Mouse (Mus musculus) monocyte, adult 2 months (primary cell): Measurements from ENCODE around the gene Gm3448.
"Not testable (repeated sequence)": the region's sequence is repeated elsewhere in the genome, so short reads cannot be mapped to it uniquely, and the experiment has no call there.

ENCODE experiments used
- DNase-seq, 2 experiments: peaks; one replicate each; pipeline ENCODE4 v3.0.0; 2022; ENCODE audit warnings: low spot score in 2 of 2, low read depth in 1 of 2

Gm3448 gene

DNA sequence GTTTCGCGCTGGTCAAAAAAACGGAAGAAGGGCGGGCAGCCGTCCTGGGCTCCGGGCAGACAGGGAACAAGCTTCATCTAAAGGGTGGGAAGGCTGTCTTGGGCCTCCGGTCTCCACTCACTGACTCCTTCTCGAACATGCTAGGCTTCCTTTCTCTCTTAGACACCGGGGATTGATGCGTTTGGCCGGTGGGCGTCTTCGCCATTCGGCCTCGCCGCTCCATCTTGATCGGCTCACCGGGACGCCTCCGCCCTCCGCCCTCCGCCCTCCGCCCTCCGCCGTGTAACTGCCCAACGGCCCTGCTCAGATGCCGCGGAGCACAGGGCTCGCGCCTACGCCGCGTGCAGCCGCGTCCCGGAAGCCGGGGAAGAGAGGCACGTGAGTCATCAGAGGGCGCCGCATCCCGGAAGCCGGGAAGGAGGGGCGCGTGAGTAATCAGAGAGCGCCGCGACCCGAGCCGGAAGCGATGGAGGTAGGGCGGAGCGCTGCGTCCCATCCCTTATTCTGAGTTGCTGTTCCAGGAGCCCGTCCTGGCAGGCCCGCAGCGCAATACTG lies at the start of gene Gm3448, which contains the start of the genes Ermard and Tcte3:
Gene Gm3448, minus strand, starts transcription at position 363 of the 555 bp plus-strand sequence.
Gene Ermard, plus strand, starts transcription at position 34 of the 555 bp plus-strand sequence.
Gene Tcte3, minus strand, starts transcription at position 314 of the 555 bp plus-strand sequence.
- DNase-seq = not testable (repeated sequence)

DNA sequence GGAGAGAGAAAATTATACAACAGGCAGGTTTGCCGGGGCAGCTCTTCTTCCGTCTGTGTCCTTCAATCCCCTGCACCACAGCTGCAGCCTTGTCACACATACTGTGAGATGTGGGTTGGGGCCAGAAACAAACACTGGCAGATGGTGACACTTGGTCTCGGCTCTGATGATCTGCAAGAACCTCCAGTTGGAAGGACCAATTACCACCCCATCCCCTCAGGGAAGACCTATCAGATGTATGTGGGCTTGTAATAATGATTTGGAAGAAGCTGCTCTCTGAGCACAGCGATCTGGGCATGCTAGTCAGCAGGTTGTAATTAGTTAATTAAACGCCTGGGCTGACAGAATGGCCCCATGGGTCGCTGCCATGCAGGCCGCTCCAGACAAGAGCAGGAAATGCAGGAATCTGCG lies 47.3 kb upstream of the Gm3448 start:
- DNase-seq = no peak

DNA sequence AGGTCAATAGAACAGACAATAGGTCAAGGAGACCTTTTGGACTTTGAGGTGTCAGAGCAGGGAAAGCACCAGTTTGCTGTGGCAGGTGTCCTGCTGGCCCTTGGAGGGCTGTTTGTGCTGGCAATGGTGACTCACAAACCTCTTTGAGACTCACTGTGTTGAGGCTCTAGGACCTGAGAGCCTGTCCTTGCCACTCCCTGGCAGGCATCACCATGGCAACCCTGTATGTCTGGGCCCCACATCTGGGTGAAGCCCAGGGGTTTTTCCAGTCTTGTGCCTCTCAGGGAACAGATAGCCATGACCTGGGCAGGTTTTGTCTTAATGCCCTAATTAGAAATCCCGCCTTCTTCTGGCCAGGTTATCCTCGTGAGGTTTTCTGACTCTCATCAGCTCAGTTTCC lies 46.8 kb upstream of the Gm3448 start:
- DNase-seq = no peak

DNA sequence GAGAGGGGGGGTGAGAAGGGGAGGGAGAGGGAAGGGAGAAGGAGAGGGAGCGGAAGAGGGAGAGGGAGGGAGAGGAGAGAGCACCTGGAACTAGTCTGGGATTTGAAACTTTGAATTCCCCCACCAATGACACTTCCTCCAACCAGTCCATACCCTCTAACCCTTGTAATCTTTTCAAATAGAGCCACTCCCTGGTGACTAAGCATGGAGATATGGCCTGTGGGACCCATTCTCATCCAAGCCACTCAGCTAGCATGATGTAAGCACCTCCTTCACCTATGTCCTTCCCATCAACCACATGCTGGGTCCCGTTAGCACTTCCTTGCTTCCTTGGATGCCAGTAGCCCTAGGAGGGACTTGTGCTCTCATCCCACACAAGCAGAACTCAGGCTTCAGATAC lies 43.7 kb upstream of the Gm3448 start:
- DNase-seq = no peak

DNA sequence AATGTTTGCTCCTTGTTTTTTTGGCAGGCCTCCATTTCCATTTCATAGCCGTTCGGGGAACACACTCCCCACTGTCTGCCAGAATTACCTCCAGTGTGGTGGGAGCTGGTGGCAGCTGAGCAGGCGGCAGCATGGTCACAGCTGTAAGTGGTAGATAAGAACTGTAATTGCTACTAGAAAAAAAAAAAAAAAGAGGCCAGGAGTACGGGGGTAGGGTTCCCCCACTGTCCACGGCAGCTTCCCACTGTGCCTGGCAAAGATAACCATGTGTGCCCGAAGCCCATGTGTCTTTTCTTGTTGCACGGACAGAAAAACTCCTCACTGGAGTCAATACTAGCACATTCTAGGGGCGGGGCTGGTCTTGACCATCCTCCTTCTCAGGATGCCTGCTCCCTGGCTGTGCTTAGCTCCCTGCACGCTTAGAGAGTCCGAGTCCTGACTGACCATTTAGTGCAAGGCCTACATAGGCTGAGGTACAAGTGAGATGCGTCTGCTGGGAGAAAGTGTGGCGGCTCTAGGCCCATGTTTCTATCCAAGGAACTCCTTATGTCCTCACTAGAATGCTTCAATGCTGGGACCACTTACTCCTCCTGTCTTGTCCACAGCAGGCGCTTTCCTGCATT lies 43.0 kb upstream of the Gm3448 start:
- no peak for DNase-seq

DNA sequence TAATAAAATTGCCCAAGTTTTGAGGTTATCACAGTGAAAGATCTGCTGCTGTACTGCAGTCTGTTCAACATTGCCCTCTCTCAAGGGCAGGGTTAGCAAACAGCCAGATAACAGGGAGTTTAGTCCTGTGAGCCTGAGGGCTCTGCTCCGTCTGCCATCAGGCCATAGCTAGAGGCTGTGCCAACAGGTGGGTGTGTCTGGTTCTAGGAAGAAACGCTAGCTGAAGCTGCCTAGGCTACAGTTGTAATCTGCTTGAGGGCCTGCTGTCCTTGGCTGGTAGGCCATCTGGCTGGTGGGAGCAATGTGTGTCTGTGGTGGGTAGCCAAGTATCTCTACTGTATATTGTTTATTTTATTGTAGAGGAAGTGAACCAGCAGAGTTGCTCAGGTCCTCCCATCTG lies 36.2 kb upstream of the Gm3448 start:
- DNase-seq = no peak

DNA sequence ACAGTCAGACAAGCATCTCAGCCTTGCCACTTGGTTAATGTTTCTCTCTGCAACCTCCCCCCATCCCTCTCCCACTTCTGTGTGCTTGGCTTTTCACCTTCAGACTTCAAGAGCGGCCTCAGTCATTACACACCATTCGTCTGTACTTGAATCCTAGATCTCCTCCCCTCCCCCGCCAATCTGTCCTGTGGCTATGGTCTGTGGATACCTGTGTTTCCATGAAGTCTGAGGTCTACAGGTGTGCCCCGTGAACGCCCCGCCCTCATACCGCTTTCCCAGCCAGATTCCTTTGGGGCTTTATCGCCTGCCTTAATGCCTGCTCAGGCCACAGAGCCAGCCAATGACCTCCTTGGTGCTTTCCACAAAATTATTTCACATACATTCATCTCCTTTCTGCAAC lies 33.7 kb upstream of the Gm3448 start:
- DNase-seq = no peak

DNA sequence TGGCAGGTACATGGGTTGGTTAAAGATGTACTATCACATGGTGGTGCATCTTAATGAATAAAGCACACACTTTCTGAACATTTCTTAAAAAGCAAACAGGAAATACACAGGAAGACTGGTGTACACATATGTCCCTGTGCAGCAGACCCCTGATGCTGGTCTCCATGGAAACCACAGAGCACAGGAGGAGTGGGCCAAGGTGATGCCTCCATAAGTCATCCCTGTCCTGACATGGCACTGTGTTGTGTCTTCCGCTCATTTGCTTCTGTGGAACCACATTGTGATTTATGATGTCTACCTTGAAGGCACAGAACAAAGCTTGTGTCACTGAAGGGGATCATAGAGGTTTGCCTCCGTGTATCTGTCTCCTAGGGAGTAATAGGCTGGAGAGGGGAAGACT lies 30.9 kb upstream of the Gm3448 start:
- no peak for DNase-seq

DNA sequence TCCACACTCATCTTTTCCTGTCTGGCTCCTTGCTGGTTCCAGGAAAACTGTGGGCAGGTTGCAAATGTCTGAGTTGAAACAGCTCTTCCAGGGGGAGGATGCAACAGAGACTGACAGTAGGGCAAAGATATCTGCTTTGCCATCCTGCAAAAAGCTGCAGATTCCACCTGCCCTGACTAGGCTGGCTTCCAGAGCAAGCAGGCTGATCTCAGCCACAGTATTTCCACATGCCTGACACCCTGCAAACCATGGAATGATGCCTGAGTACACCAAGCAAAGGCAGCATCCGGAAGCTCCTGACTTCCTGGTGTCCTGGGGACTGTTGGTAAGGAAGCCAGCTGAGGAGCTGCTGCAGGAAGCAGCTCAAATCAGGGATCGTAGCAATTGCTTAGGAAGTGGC lies 27.8 kb upstream of the Gm3448 start:
- no peak for DNase-seq

DNA sequence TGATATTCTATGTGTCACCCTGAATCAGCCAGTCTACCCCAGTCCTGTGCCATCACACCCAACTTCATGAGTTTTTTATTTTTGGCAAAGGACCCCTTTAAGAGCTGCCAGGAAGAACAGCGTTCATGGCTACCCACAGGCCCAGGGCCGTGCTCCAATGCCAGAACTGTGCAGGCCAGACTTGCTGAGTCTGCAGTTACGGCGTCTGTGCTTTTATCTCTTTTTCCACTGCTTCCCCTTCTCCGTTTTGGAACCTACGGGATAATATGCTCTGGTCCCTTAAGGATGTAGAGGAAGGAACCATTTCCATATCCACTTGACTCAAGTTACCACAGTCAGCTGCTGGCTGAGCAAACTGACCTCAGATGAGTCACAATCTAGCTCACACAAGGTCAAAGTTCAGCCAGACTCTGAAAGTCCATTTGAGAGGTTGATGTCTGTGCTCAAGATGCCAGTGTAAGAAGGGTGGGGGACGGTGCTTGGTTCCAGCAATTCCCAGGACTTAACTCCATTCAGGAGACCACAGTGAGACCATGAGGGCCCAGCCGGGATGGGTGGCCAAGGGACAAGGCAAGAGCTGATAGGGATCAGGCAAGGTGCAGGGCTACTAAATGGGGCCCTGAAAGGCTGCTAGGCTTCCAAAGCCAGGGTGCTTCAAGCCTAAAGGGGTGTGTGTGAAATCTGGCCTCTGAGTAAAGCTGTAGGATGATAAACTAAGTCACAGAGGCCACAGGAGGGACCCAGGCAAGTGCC lies 26.9 kb upstream of the Gm3448 start:
- no peak for DNase-seq

DNA sequence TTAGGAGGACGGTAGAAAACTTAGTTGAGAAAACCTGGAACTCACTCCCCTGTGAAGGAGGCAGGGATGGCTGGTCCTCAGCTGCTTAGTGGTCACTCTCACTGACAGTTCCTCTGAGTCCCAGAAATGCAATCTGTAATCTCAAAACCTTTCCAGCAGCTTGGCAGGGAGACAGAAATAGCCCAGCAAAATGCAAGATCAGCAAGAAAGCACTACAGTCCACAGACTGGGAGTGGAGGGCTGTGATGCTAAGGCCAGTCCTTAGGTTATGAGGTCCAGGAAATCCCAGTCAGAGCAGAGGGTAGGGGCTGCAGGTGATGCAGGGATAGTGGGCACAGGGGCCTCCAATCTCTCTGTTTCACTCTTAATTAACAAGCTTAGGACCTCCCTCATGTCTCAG lies 25.6 kb upstream of the Gm3448 start:
- DNase-seq = no peak

DNA sequence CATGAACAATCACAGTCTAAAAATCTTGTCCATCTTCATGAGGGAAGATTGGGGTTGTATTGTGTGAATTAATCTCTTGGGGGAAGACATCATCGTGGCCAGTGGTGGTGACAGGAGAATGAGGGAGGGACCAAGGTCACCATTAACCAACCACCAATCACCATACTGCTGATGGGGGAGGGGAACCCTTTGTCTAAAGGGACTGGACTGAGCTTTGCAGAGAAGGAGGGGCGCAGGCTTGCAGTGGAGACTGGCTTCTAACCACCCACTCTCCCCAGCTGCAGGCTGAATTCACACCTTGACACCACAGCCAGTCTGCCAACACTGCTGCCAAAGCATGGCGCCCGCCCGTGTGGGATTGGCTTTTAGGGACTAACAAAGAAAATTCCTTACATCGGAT lies 24.7 kb upstream of the Gm3448 start:
- no peak for DNase-seq

DNA sequence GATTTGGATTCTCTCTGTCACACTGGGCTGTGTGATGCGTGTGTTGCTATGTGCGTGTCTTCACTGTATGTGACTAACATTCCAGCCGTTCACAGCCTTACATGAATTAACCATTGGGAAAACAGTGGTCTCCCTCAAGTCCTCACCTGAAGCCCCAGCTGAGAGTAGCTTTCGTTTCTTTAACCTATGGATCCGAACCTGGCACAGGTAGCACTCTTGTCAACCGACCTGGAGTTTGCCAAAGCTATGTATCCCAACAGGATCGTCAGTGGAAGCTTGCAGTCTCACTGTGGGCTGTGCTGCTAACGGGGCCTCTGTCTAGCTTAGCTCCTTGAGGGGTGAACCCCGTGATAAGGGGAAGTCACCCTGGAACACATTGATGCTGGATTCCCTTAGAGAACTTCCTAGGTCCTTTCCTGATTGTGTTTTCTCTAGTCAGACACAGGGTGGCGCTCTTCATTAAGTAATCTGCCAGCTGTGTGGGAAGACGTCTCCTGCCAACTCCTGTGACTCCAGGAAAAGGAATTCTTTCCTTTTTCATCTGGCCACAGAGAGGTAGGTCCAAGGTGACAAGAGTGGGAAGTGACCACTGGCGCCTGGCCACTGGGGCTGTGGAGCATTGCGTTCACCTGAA lies 24.2 kb upstream of the Gm3448 start:
- DNase-seq = no peak

DNA sequence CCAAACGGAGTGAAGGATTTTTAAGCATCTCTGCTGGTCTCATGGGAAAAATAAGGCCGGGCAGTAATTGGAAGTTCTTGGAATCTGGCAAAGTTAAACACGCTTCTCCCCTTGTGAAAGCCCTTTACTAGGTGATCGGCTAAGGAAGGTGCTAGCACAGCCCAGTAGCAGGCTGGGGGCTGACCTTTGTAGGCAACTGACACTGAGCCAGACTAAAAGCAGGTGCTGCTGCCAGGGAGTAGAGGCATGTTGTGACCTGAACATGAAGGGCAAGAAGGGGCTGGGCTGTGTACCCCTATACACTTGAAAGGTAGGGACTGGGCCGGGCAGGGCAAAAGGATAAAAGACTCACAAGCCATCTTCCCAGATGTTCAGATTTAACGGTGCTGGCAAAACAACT lies 19.0 kb upstream of the Gm3448 start:
- DNase-seq = no peak

DNA sequence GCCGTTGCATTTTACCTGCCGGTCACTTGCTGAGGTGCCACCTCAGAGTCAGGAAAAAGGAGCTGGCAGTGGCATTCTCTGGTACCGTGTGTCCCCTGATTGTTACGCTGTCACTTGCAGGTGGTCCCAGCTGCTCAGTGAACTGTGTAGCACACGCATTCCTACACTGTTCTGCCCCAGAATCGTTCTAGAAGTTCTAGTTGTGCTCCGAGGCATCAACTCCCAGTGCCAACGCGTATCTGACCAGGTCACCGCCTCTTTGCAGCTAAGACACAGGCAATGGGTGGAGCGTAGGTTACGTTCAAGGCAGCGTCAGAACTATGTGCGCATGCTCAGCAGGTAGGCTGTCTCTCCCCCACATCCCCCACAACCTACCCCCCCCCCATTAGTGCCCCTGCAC lies 18.3 kb upstream of the Gm3448 start:
- DNase-seq = no peak

DNA sequence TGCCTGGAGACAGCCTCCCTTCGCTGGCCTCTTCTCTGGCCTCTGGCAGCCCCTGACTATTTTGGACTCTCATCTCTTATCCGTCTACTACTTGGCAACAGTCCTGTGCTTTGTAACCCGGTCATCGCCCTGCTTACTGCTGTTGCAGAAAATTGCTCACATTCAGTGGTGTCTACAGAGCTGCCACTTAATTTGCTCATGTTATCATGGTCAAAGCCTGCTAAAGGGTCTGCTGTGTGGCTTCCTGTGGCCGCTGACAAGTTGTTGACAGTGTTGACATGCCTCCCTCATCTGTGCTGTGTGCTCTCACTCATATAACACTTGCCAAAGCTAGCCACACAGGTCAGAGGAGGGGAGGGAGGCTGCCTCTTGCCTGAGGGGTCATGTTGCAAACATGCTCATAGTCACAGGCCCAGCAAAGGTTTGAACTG lies 16.8 kb upstream of the Gm3448 start:
- no peak for DNase-seq

DNA sequence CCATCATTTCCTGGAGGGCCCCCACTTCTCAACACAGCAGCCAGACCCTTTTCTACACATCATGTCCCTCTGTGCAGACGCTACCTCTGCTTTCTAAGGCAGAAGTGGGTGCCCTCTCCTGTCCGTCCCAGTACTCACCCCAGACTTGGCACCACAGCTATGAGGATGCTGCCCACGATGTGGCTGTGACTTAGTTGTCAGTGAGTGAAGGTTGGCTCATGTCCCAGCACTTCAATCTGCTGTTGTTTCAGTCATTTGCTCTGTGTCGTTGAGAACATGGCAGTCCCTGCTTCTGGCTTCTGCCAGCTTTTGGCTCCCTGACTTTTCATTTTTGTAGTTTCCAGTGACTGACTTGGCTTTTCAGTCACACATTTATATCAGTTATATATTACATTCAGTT lies 14.6 kb upstream of the Gm3448 start:
- DNase-seq = no peak

DNA sequence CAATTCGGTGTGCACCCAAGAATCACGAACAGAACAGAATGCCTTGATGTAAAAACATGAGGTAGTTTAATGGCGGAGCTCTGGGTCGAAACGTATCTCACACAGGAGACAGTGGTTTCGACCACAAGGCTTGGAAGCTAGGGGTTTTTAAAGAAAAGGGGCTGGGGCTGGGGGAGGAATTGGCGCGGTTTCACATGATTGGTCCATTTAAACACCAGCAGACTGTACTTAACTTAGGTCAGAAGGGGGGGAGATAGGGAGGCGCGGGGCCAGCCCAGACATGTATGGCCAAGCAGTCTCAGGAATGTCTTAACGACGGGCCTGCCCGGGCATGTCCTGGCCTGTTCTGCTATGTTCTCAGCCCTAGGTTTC lies 12.5 kb upstream of the Gm3448 start:
- not testable (repeated sequence) for DNase-seq

DNA sequence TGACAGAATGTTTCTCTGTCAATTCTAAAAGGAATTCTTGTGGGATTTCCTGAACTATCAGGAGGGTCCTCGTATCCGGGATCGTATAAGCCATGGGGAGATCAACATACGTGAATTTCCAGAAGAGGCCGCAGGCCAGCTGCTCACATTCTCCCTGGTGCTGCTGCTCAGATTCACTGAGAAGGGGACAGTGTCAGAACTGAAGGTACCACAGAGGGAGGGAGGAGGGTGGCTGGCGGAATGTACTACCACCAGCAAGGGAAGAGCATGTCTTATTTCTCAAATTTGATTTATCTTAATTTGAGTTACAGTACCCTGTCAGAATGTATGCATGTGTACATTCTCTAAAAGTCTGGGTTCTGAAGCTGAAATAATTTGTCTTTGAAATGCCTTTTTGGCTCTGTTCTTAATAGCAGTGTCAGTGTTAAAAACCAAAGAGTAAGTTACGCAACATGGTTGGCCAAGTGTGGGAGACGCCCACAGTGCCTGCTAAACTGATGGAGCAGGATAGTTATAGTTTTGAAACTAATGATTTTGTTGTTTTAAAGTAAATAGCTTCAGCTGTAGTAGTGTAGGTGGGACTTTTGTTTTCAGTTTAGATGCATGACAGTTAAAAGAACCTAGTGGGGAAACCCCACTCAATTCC lies 12.0 kb upstream of the Gm3448 start:
- DNase-seq = not testable (repeated sequence)

DNA sequence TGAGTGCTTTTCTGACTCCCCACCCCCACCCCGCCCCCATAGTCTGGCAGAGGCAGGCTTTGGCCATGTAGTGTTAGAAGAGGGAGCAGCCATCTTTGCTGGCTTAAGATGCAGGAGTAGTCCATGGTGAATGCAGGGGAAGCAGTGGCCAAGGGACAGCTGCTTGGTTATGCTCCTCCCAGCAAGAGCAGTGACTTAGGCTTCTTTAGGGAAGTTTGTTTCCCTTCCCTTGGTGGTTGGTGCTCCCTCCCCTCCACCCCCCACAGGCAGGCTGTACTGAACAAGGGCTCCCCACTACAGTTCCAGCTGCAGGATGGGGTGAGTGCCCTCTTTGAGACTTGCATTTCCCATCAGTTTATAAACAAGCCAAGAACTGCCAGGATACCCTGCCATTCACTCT lies 11.4 kb upstream of the Gm3448 start:
- not testable (repeated sequence) for DNase-seq

DNA sequence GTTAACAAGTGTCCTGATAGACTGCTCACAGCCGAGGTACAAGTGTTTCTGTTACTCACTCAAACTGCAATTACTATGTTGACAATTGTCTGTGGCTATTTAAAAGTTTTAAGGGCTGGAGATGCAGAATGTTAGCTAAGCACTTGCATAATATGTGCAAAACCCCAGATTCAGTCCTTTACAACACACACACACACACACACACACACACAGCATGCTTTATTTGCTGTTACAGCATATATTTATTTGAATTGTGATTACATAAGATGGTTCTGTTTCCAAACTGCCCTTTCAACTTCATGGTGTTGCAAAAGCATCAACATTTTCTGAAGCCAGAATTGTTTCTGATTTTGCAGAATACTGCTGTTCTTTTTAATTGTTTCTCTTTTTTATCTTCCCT lies 9.0 kb upstream of the Gm3448 start:
- DNase-seq = not testable (repeated sequence)
